Mouse (Mus musculus) bone marrow, adult 2 months (tissue): Measurements from ENCODE around the gene Bcl6. TPM values are rescaled to one million over a fixed set of nuclear protein-coding genes. Genes with fewer than 3 reads are reported as not detected.
A peak's percentile ranks its signal among the peaks of the same experiment; 100 is the strongest.

Experiments
- H3K27ac ChIP-seq: fragments of 200-500 bp; 2 replicates; pipeline ENCODE4 v1.5.1; 2012; ENCODE audit warnings: low read depth, mild to moderate bottlenecking, control low read depth, inconsistent platforms, low read length; ENCODE audit not compliant: control insufficient read depth, poor library complexity, insufficient read depth
- H3K4me1 ChIP-seq: fragments of 200-500 bp; 2 replicates; pipeline ENCODE4 v1.6.1; 2011; ENCODE audit warnings: low read length; ENCODE audit not compliant: control insufficient read depth, insufficient read depth
- H3K4me3 ChIP-seq: fragments of 200-500 bp; replicated peaks from 2 replicates; pipeline ENCODE3; 2011; ENCODE audit warnings: mild to moderate bottlenecking, low read depth, low read length, control low read depth; ENCODE audit not compliant: control insufficient read depth
- CTCF ChIP-seq: fragments of 200-500 bp; IDR thresholded peaks from 2 replicates; pipeline ENCODE4 v1.5.1; 2011; ENCODE audit warnings: low read length, control low read depth; ENCODE audit not compliant: control insufficient read depth, insufficient read depth
- POLR2A ChIP-seq: fragments of 200-500 bp; IDR thresholded peaks from 2 replicates; pipeline ENCODE4 v1.6.1; 2011; ENCODE audit warnings: low read depth, mild to moderate bottlenecking, control low read depth, low read length, borderline replicate concordance; ENCODE audit not compliant: control insufficient read depth
- WGBS: fragments of 180-500 bp; shearing (Covaris S2); methylation state at CpG from one replicate; pipeline ENCODE4 v1.1.7; 2018; 5-methylcytosine and 5-hydroxymethylcytosine counted together
- polyA plus RNA-seq: library from polyadenylated mRNA; stranded (reverse); fragments of >200 nt; gene quantifications from 2 replicates; pipeline ENCODE4 v1.2.4, GENCODE M21; 2011; ENCODE audit warnings: low replicate concordance; ENCODE audit not compliant: missing spikeins, insufficient read depth, insufficient read length

Gene Bcl6
- polyA plus RNA-seq, 1 experiment: 17.1 TPM

DNA sequence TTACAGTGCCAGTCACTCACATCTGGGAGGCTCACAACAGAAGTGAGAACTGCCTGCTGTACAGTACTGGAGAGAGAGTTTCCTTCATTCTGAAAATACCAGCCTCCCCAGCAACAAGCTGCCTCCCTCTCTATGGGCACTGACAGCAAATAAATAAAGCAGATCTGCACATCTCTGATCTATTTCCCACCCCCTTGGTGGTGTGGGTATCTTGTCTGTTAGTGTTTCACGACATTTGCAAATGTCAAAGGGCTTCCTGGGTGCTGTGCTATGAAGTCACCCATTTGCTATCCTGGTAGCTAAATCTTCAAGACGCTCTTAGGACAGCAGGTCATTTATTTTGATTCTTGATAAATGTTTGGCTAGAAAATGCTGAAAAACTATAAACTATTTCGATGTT is 8.6 kb upstream of the Bcl6 start:
- Histone ChIP-seq H3K4me3 (no peak overlapping the region), H3K27ac (no peak overlapping the region), H3K4me1 (peaks cover 3% of the 10 kb centered on the region; the same call in 1 of the 2 replicates)
- TF ChIP-seq CTCF: no peak
- TF ChIP-seq POLR2A: no peak
- 77% methylated on average over 3 of the region's 3 CpGs for WGBS

DNA sequence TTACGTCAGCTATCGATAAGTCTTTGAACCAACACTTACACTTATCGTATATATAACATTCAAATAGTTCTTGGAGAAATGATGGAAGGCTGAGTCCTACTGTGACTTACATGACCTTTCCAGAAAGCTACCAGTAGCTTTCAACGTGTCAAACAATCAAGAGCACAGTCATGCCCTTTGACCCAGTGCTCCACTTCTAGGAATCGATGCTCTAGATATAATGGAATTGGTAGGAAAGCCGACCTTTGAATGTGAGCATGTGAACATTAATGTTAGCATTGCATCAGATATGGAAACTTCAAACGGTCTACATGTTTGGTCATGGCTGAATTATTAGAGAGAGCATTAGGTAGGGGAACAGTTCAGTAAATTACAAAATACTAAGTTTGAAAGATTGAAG is 7.7 kb upstream of the Bcl6 start:
- 90% methylated on average over 7 of the region's 7 CpGs for WGBS
- no peak overlapping the region for H3K27ac ChIP-seq
- no peak overlapping the region for H3K4me3 ChIP-seq
- TF ChIP-seq CTCF (no peak), POLR2A (no peak)
- H3K4me1 ChIP-seq: peaks cover 3% of the 10 kb centered on the region; the same call in 1 of the 2 replicates

DNA sequence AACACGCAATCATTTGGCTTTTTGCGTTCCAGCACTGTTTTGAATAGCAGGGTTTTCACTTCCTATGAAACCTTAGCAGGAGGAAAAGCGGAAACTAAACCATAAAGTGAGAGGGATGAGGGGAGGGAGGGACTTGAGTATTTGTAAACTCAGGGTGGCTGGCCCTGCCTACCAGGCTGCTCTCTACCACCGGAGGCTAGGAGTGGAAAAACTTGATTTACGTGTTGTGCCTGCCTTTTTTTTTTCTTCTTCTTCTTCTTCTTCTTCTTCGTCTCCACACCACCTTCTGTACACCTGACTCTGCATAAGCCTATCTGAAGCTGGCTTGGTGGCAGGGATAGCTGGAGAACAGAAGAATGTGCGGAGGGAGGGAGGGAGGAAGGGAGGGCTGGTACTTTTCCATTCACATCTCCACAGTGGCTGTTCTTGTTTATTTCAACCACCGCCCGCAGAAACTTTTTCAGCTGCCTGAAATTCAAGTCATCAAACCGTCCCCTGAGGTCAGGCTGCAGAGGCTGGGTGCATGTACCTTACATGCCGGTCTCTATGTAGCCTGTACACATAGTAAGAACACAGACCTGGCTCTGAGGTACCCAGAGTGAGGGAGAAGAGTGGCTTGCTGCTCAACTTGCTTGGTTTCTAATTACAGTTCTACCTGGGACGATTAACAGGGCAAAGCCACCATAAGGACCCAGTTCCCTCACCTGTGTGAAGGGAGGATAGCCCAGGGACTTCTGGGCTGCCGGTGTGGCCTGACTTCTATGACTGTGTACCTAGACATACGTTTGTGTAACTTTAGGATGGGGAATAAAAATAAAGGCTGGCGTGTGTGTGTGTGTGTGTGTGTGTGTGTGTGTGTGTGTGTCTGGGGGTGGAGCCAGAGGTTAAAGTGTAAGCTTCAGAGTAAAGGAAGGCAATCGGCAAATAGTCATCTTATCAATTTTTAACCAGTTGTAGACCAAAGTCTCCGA is 5.0 kb upstream of the Bcl6 start:
- H3K4me3 ChIP-seq: peak overlapping the region; percentile 22
- 23% methylated on average over 17 of the region's 17 CpGs for WGBS

DNA sequence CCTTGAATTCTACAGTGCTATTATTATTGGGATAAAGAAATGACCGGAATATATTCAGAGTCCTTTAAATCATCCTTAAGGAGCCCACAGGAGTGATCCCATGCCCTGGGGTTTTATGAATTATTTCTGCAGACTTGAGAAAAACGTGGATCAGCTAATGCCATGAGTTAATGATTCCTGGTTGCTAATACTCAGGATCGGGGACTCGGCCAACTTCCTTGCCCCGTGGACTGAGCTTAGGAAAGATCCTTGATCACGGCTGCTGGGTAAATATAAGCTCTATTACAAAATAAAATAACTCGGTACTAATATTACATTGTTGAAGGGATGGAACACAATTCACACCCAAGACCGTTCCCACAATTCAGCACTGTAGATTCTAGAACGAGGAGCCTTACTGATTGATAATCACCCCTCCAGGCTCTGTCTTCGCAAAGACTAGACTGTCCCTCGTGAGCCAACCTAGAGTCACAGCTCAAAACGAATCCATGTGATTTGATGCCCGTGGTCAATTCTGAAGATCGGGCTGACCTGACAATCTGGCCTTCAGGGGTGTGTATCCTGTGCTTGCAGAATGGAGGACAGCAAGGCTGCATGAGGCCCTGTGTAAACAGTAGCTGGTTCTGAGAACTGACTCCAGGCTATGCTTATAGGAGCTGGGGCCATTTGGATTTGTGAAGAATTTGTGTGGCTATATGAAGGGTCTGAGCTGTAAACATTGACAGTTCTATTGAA is 3.4 kb upstream of the Bcl6 start:
- peaks cover 3% of the 10 kb centered on the region; the same call in 1 of the 2 replicates for H3K4me1 ChIP-seq
- no peak overlapping the region for H3K27ac ChIP-seq

More for the DNA sequence above, 5.0 kb upstream of the Bcl6 start:
- H3K4me1 ChIP-seq: peaks cover 3% of the 10 kb centered on the region; the same call in 1 of the 2 replicates
- TF ChIP-seq POLR2A: no peak
- TF ChIP-seq CTCF: no peak
- H3K27ac ChIP-seq: peak overlapping the region; percentile 19; the same call in 1 of the 2 replicates

DNA sequence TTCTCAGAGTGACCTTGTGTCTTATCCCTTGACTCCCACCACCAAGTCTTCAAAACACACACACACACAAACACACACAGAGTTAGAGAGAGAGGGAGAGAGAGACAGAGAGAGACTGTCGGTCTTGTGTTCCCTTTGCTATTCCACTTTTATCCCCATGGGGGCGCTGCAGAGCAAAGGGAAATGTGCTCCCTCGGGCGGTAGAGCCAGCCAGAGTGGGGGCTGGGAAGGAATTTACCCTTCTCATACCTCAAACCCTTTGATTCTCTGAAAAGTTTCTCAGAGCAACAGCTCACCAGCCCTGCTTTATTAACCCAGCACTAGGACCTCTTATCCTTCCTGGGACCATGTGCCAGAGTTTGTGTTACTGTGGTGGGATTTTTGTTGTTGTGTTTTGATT is 2.5 kb upstream of the Bcl6 start:
- Histone ChIP-seq H3K4me3 (no peak overlapping the region), H3K4me1 (peaks cover 3% of the 10 kb centered on the region; the same call in 1 of the 2 replicates), H3K27ac (no peak overlapping the region)
- WGBS: 1% methylated on average over 4 of the region's 4 CpGs
- TF ChIP-seq CTCF (peak; percentile 84), POLR2A (no peak)

More for the DNA sequence above, 3.4 kb upstream of the Bcl6 start:
- no peak overlapping the region for H3K4me3 ChIP-seq
- 86% methylated on average over 14 of the region's 14 CpGs for whole genome bisulfite sequencing
- TF ChIP-seq CTCF: no peak
- no peak for TF ChIP-seq POLR2A

DNA sequence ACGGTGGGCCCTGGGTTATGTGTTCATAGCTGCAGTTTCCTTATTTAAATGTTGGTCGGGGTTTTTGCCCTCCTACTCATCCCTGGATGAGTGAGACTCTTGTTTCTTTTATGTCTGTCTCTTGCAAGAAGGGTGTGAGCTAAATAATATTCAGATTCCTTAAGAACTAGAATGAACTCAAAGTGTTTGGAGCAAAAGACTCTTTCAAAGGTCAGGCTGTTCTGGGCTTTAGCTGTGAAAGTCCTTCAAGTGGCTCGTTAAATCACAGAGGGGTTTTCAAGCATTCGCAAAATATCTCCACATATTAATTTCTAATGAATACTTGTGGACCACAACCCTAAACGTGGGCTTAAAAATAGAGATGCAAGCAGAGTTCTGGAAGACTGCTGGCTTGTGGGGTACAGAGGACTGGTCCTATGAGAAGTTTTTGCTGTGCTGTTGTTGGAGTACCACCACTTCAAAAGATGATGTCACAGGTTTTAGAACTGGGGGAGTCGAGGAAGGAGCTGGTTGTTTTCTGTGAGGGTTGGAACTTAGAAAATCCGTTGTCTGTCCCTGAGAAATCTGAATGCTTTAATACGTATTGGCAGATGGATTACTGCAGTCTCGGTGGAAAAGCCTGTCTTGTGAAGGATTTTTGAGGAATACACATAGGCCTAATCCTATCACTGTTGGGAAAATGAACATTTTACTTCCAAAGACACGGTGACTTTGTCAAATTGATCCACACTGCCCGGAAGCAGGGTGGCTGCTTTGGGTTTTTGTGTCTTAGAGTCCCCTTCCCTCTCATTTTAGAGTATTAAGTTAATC is 1.7 kb upstream of the Bcl6 start:
- Histone ChIP-seq H3K27ac (no peak overlapping the region), H3K4me1 (peaks cover 3% of the 10 kb centered on the region; the same call in 1 of the 2 replicates), H3K4me3 (no peak overlapping the region)
- TF ChIP-seq CTCF: no peak
- no peak for TF ChIP-seq POLR2A
- 70% methylated on average over 11 of the region's 11 CpGs for WGBS

DNA sequence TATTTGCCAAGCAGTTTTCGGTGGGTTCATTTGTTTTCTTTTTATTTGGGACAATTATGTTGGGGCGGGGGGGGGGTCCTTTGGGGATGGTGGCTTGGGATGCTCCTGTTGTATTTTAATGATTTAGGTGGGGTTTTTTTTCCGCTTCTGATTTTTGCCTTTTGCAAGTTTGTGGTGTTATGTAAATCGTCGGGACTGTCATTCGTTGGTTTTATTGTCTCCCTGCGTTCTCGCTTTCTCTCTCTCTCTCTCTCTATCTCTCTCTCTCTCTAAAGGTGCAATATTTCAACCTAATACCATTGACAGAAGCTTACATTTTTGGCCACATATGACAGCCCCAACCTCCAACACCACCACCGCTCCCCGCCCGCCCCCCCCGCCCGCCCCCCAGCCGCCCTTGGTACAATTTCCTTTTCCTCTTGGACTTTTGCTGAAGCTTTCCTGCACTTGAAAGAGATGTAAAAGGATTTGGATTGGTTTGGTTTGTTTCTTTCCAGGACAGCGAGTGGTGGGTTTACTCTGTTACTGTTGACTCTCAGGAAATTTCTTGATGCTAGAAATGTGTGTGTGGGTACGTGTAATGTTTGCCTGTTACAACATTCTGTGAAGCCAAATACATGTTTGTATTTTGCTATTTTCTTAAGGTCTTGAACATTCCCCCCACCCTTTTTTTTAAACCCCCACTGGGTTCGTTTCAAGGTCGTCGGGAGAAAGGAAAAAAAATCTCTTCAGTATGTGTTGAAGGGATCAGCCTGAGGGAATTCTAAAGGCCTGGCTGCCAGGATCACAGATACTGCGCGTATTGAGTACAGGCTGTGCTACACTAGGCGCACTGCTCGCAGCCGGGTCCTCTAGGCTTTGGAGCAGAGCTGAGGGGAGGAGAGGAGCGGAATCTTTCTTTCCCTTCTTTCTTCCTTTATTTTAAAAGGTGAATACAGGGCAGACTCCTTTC is 833 bp upstream of the Bcl6 start:
- TF ChIP-seq CTCF: no peak
- no peak for TF ChIP-seq POLR2A
- WGBS: 23% methylated on average over 25 of the region's 25 CpGs
- peak overlapping the region; percentile 71 for H3K4me3 ChIP-seq
- H3K4me1 ChIP-seq: peaks cover 3% of the 10 kb centered on the region; the same call in 1 of the 2 replicates
- peak overlapping the region; percentile 36; the same call in 1 of the 2 replicates for H3K27ac ChIP-seq

DNA sequence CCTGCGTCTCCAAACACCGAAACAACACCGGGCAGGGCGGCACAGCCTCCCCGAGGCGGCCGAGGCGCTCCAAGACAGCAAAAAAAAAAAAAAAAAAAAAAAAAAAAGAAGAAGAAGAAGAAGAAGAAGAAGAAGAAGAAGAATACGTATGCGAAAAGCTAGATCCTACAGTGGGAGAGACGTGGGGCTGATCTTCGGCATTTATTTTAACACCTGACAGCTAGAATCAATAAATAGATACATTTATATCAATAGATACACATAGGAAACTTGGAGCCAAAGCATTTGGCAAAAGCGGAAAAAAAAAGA is 541 bp downstream of the Bcl6 start:
- H3K4me3 ChIP-seq: peak overlapping the region; percentile 90
- no peaks in the 10 kb centered on the region; the same call in 1 of the 2 replicates for H3K4me1 ChIP-seq
- WGBS: 0% methylated on average over 13 of the region's 13 CpGs
- TF ChIP-seq CTCF: no peak
- TF ChIP-seq POLR2A: no peak
- peak overlapping the region; percentile 100 for H3K27ac ChIP-seq
